Mouse (Mus musculus): ENCODE data around the gene Pfkp.

The Pfkp gene

GRCm38 (mm10) chr13:6602786-6603409, 45.7 kb downstream of the Pfkp start:
- no peak for DNase-seq (ENCODE audit: low spot score)

- DNase-seq (ENCODE audit: low spot score) = no peak
Measured at GRCm38 (mm10) chr13:6601676-6602075, 46.9 kb downstream of the Pfkp start.

- no peak for DNase-seq (ENCODE audit: low spot score)
Measured at GRCm38 (mm10) chr13:6600626-6601025, 48.0 kb downstream of the Pfkp start.

- DNase-seq (ENCODE audit: low spot score) = no peak
Measured at GRCm38 (mm10) chr13:6597801-6598200, 50.8 kb downstream of the Pfkp start.

- no peak for DNase-seq (ENCODE audit: low spot score)
Measured at GRCm38 (mm10) chr13:6595403-6595802, 53.2 kb downstream of the Pfkp start.

- DNase-seq (ENCODE audit: low spot score) = no peak
Measured at GRCm38 (mm10) chr13:6590846-6591245, 57.7 kb downstream of the Pfkp start.

GRCm38 (mm10) chr13:6586009-6586408, 62.6 kb downstream of the Pfkp start:
- no peak for DNase-seq (ENCODE audit: low spot score)

- no peak for DNase-seq (ENCODE audit: low spot score)
Measured at GRCm38 (mm10) chr13:6583499-6584125, 65.0 kb downstream of the Pfkp start.

GRCm38 (mm10) chr13:6575920-6576509, 72.6 kb downstream of the Pfkp start:
- no peak for DNase-seq (ENCODE audit: low spot score)

- DNase-seq (ENCODE audit: low spot score) = no peak
Measured at GRCm38 (mm10) chr13:6565571-6565970, 83.0 kb downstream of the Pfkp start.

- no peak for DNase-seq (ENCODE audit: low spot score)
Measured at GRCm38 (mm10) chr13:6562409-6562808, 86.2 kb downstream of the Pfkp start.

- no peak for DNase-seq (ENCODE audit: low spot score)
Measured at GRCm38 (mm10) chr13:6557771-6558170, 90.8 kb downstream of the Pfkp start.

- DNase-seq (ENCODE audit: low spot score) = no peak
Measured at GRCm38 (mm10) chr13:6555656-6556055, 92.9 kb downstream of the Pfkp start.

- DNase-seq (ENCODE audit: low spot score) = no peak
Measured at GRCm38 (mm10) chr13:6553708-6554107, 94.9 kb downstream of the Pfkp start.

- DNase-seq (ENCODE audit: low spot score) = no peak
Measured at GRCm38 (mm10) chr13:6535287-6535932, 113.2 kb downstream of the Pfkp start.

- DNase-seq (ENCODE audit: low spot score) = peak; percentile 22
Measured at GRCm38 (mm10) chr13:6532683-6533082, 115.9 kb downstream of the Pfkp start.

Data from ovary, postnatal 36 days (tissue).